Mouse (Mus musculus) ES-E14 (cell line): ENCODE measurements around the gene Fhit.

ENCODE experiments used
- CHD2 ChIP-seq: IDR thresholded peaks from 2 replicates; pipeline ENCODE4 v1.6.1; 2014; ENCODE audit warnings: mild to moderate bottlenecking, low read depth, low read length, inconsistent platforms
- HCFC1 ChIP-seq: IDR thresholded peaks from 2 replicates; pipeline ENCODE4 v1.6.1; 2012; ENCODE audit warnings: low read length, inconsistent platforms, borderline replicate concordance; ENCODE audit not compliant: insufficient read depth
- MAFK ChIP-seq: IDR thresholded peaks from 2 replicates; pipeline ENCODE4 v1.6.1; 2014; ENCODE audit warnings: mild to moderate bottlenecking, low read depth, low read length, inconsistent platforms; ENCODE audit not compliant: insufficient read depth
- ZC3H11A ChIP-seq: IDR thresholded peaks from 2 replicates; pipeline ENCODE4 v1.6.1; 2012; ENCODE audit warnings: low read depth, mild to moderate bottlenecking, inconsistent platforms, low read length, borderline replicate concordance
- ZNF384 ChIP-seq: IDR thresholded peaks from 2 replicates; pipeline ENCODE4 v1.6.1; 2012; ENCODE audit warnings: low read depth, low read length, inconsistent platforms

DNA sequence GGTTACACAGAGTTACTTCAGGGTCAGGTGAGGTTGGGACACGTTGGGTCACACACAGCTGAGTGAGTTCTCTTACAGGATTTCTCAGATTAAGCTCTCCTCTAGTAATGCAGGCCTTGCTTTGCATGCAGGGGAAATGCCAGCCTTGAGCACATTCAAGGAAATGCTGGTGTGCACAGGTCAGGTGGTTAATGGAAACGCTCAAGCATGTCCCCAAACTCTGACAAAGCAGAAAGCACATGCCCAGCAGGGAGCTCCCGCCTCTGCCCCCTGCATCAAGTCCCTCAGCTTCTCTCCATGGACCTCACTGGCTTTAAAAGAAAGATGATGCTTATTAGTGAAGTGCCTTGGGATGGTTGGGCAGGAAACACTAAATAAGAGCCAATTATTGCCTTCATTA lies 530.1 kb downstream of the Fhit start:
- no peak for TF ChIP-seq ZNF384
- no peak for TF ChIP-seq ZC3H11A
- TF ChIP-seq CHD2 = no peak
- TF ChIP-seq MAFK = no peak
- no peak for TF ChIP-seq HCFC1
